Mouse (Mus musculus): ENCODE measurements at regions not wholly inside any gene's neighbourhood (a gene's known extent, or its start where the extent isn't known, plus 50 kb on each side); places are given as distances from the start of the nearest gene placed in this dataset.

- Histone ChIP-seq H3K4me1 (ENCODE audit: control insufficient read depth) (no peaks in the 10 kb centered on the region), H3K36me3 (ENCODE audit: control insufficient read depth) (no peaks in the 10 kb centered on the region), H3K4me3 (replicated peaks) (no peak overlapping the region), H3K9me3 (ENCODE audit: control insufficient read depth, low read length) (no peaks in the 10 kb centered on the region), H3K27me3 (ENCODE audit: control insufficient read depth) (peaks cover 16% of the 10 kb centered on the region)
- no peak for TF ChIP-seq GATA1 (IDR thresholded peaks at IDR 0.05; ENCODE audit: low read length)
- TF ChIP-seq TAL1 (IDR thresholded peaks at IDR 0.05; ENCODE audit: low read length): no peak
Observed at GRCm38 (mm10) chr5:118876586-118877312, 316.3 kb downstream of the Med13l start.

DNA sequence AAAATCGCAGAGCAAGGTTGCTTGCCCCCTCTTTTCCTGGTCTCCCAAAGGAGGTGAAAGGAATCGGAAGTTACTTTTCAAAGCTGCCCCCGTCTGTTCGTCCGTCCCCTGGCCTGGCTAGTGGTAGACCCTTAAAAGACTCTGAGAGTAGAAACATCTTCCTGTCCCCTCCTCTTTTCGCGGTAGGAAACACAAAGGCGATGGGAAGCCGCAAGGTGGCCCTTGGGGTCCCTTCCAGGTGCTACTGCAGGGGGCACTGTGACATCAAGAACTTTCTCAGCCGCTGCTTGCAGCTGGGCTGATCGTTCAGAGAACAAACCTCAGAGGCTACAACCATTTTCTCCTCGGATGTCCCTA lies 316.8 kb downstream of the Med13l start:
- Histone ChIP-seq H3K9me3 (ENCODE audit: control insufficient read depth, low read length) (no peaks in the 10 kb centered on the region; the same call in 1 of the 2 replicates), H3K27me3 (ENCODE audit: control insufficient read depth) (peaks cover 16% of the 10 kb centered on the region), H3K4me1 (ENCODE audit: control insufficient read depth) (no peaks in the 10 kb centered on the region), H3K36me3 (ENCODE audit: control insufficient read depth) (no peaks in the 10 kb centered on the region), H3K4me3 (replicated peaks) (no peak overlapping the region)
- TF ChIP-seq GATA1 (IDR thresholded peaks at IDR 0.05; ENCODE audit: low read length): no peak
- no peak for TF ChIP-seq TAL1 (IDR thresholded peaks at IDR 0.05; ENCODE audit: low read length)

DNA sequence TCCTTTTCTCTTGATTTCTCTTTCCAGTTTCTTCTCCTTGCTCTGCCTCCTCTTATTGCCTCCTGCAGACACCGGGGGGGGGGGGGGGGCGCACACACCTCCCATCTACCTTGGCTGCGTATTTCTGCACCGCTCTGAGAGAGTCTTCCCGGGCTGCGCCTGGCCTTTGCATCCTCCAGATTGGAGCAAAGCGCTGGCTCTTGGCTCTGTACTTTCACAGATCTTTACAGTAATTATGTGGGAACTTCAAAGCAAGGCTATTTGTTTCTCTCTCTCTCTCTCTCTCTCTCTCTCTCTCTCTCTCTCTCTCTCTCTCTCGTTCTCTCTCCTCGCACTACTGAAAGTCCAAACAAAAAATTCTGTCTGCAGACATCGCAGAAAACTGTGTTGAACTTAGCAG lies 317.4 kb downstream of the Med13l start:
- H3K27me3 ChIP-seq (ENCODE audit: control insufficient read depth): peaks cover 16% of the 10 kb centered on the region
- no peaks in the 10 kb centered on the region; the same call in 1 of the 2 replicates for H3K9me3 ChIP-seq (ENCODE audit: control insufficient read depth, low read length)
- no peaks in the 10 kb centered on the region for H3K36me3 ChIP-seq (ENCODE audit: control insufficient read depth)
- H3K4me1 ChIP-seq (ENCODE audit: control insufficient read depth): no peaks in the 10 kb centered on the region
- H3K4me3 ChIP-seq (replicated peaks): no peak overlapping the region
- TF ChIP-seq GATA1 (IDR thresholded peaks at IDR 0.05; ENCODE audit: low read length): no peak
- no peak for TF ChIP-seq TAL1 (IDR thresholded peaks at IDR 0.05; ENCODE audit: low read length)

GRCm38 (mm10) chr5:118878722-118879121 lies 318.2 kb downstream of the Med13l start:
- H3K4me3 ChIP-seq (replicated peaks): no peak overlapping the region
- H3K4me1 ChIP-seq (ENCODE audit: control insufficient read depth): no peaks in the 10 kb centered on the region
- peaks cover 16% of the 10 kb centered on the region for H3K27me3 ChIP-seq (ENCODE audit: control insufficient read depth)
- no peaks in the 10 kb centered on the region for H3K36me3 ChIP-seq (ENCODE audit: control insufficient read depth)
- no peak for TF ChIP-seq GATA1 (IDR thresholded peaks at IDR 0.05; ENCODE audit: low read length)
- TF ChIP-seq TAL1 (IDR thresholded peaks at IDR 0.05; ENCODE audit: low read length): no peak
- H3K9me3 ChIP-seq (ENCODE audit: control insufficient read depth, low read length): no peaks in the 10 kb centered on the region; the same call in 1 of the 2 replicates

DNA sequence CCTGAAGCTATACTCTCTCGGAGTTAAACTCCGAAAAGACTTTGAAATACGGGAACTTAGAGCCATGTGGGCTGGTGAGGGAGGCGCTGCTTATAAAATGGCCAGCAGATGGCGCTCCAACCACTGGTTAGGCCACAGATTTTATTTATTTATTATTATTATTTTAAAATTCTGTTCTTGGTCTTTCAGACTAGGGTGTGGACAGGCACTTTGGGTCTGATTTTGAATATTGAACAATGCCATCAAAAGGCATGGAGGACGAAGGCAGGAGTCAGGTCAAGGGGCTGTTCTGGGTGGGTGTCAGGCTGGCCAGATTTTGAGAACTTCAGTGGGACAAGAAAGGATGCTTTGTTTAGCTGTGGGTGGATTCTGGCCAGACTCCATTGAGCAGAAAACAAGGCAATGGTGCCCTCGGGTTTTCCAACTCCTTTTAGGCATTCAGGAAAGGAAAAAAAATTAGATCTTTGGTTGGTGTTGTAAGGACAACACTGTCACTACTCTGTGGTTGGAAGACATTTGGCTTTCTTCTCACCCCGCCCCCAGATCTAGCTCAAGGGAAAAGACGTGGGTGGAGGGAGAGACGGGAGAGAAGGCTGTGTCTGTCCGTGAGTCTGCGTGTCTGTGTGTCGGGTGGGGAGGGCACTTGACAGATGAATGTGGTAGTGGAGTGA lies 319.5 kb downstream of the Med13l start:
- TF ChIP-seq TAL1 (IDR thresholded peaks at IDR 0.05; ENCODE audit: low read length): no peak
- no peak for TF ChIP-seq GATA1 (IDR thresholded peaks at IDR 0.05; ENCODE audit: low read length)
- Histone ChIP-seq H3K36me3 (ENCODE audit: control insufficient read depth) (no peaks in the 10 kb centered on the region), H3K27me3 (ENCODE audit: control insufficient read depth) (peaks cover 16% of the 10 kb centered on the region), H3K4me3 (replicated peaks) (no peak overlapping the region), H3K4me1 (ENCODE audit: control insufficient read depth) (no peaks in the 10 kb centered on the region), H3K9me3 (ENCODE audit: control insufficient read depth, low read length) (no peaks in the 10 kb centered on the region; the same call in 1 of the 2 replicates)

- Histone ChIP-seq H3K36me3 (ENCODE audit: control insufficient read depth) (no peaks in the 10 kb centered on the region), H3K4me1 (ENCODE audit: control insufficient read depth) (no peaks in the 10 kb centered on the region), H3K9me3 (ENCODE audit: control insufficient read depth, low read length) (no peaks in the 10 kb centered on the region; the same call in 1 of the 2 replicates), H3K4me3 (replicated peaks) (no peak overlapping the region), H3K27me3 (ENCODE audit: control insufficient read depth) (peaks cover 16% of the 10 kb centered on the region)
- TF ChIP-seq GATA1 (IDR thresholded peaks at IDR 0.05; ENCODE audit: low read length): no peak
- TF ChIP-seq TAL1 (IDR thresholded peaks at IDR 0.05; ENCODE audit: low read length): no peak
Observed at GRCm38 (mm10) chr5:118880546-118880945, 320.1 kb downstream of the Med13l start.

GRCm38 (mm10) chr5:118881886-118882285 lies 321.4 kb downstream of the Med13l start:
- no peak for TF ChIP-seq GATA1 (IDR thresholded peaks at IDR 0.05; ENCODE audit: low read length)
- no peak for TF ChIP-seq TAL1 (IDR thresholded peaks at IDR 0.05; ENCODE audit: low read length)
- Histone ChIP-seq H3K36me3 (ENCODE audit: control insufficient read depth) (no peaks in the 10 kb centered on the region), H3K27me3 (ENCODE audit: control insufficient read depth) (peaks cover 16% of the 10 kb centered on the region), H3K9me3 (ENCODE audit: control insufficient read depth, low read length) (no peaks in the 10 kb centered on the region; the same call in 1 of the 2 replicates), H3K4me1 (ENCODE audit: control insufficient read depth) (no peaks in the 10 kb centered on the region), H3K4me3 (replicated peaks) (no peak overlapping the region)

GRCm38 (mm10) chr5:118888131-118888530 lies 327.7 kb downstream of the Med13l start:
- Histone ChIP-seq H3K9me3 (ENCODE audit: control insufficient read depth, low read length) (peaks cover 6% of the 10 kb centered on the region), H3K27me3 (ENCODE audit: control insufficient read depth) (no peaks in the 10 kb centered on the region), H3K4me1 (ENCODE audit: control insufficient read depth) (no peaks in the 10 kb centered on the region), H3K4me3 (replicated peaks) (no peak overlapping the region), H3K36me3 (ENCODE audit: control insufficient read depth) (no peaks in the 10 kb centered on the region)
- TF ChIP-seq TAL1 (IDR thresholded peaks at IDR 0.05; ENCODE audit: low read length): no peak
- no peak for TF ChIP-seq GATA1 (IDR thresholded peaks at IDR 0.05; ENCODE audit: low read length)

- no peaks in the 10 kb centered on the region for H3K36me3 ChIP-seq (ENCODE audit: control insufficient read depth)
- peaks cover 12% of the 10 kb centered on the region for H3K9me3 ChIP-seq (ENCODE audit: control insufficient read depth, low read length)
- no peaks in the 10 kb centered on the region for H3K4me1 ChIP-seq (ENCODE audit: control insufficient read depth)
- no peak overlapping the region for H3K4me3 ChIP-seq (replicated peaks)
- no peak for TF ChIP-seq GATA1 (IDR thresholded peaks at IDR 0.05; ENCODE audit: low read length)
- no peak for TF ChIP-seq TAL1 (IDR thresholded peaks at IDR 0.05; ENCODE audit: low read length)
- H3K27me3 ChIP-seq (ENCODE audit: control insufficient read depth): no peaks in the 10 kb centered on the region
Observed at GRCm38 (mm10) chr5:118891131-118891530, 330.7 kb downstream of the Med13l start.
